In the genomic region with DNA sequence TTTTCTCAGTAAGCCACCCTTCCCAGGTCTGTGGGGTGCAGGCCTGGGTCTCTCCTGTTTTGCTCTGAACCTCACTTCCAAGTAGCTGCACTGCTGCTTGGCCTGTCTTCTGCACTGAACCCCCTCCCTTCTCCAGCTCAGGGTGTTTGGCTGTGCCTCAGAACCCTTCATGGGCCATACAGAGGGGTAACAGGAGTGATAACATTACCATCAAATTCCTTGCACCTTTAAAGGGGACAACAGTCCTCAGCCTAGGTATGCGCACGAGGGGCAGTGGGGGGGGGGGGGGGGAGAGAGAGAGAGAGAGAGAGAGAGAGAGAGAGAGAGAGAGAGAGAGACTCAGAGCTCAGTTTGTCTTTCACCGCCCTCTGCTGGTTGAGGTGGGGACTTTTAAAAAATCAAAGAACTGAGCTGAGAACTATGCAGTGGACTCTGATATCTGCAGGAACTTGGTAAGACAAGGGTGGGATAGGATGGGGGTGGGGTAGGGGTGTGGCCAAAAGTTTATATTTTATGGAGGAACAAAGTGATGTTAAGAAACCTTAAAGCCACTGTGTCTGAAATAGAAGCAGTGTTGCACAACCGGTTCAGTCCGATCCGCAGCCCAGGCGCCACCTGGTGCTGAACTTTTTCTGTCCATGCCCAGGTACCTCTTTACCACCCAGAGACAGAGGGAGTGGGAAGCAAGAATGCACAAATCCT, we compare ENCODE assay signal across 8 mouse cellular contexts.
DNase-seq lines count a peak whose midpoint lies in the region; ATAC-seq and TF ChIP-seq lines count a peak whose summit lies in the region.

No protein-coding gene starts in this region.

- H3K4me3 ChIP-seq in gastrocnemius, adult 2 months = no peak overlapping the region
- no peak overlapping the region for H3K4me3 ChIP-seq in heart, embryonic 16.5 days (ENCODE audit: low read length)

- H3K36me3 ChIP-seq in heart, embryonic 16.5 days (ENCODE audit: control insufficient read depth, insufficient read depth) = no peaks in the 10 kb centered on the region
- no peaks in the 10 kb centered on the region for H3K36me3 ChIP-seq in splenic B cell, adult 2 months (ENCODE audit: control insufficient read depth, insufficient read depth, low read length, poor library complexity, severe bottlenecking)

- peak; percentile 66 for TF ChIP-seq CTCF in gastrocnemius, adult 2 months (IDR thresholded peaks at IDR 0.05)

- H3K27ac ChIP-seq in gastrocnemius, adult 2 months = peak overlapping the region; percentile 75; the same call in 1 of the 2 replicates
- peak overlapping the region; percentile 72 for H3K27ac ChIP-seq in heart, embryonic 16.5 days (ENCODE audit: low read length)

- WGBS in heart, embryonic 16.5 days = 30% methylated on average over 7 of the region's 7 CpGs

- no peaks in the 10 kb centered on the region for H3K9me3 ChIP-seq in heart, embryonic 16.5 days (replicated peaks; ENCODE audit: control insufficient read depth, low read length)

- intact Hi-C loops in gastrocnemius, adult 2 months (cut with DNase I) = loop anchor here (1.0 kb wide), 1 partner anchor 127 kb away; no protein-coding TSS in a partner anchor

- H3K4me1 ChIP-seq in heart, embryonic 16.5 days (ENCODE audit: control insufficient read depth, insufficient read depth, low read length) = peaks cover 13% of the 10 kb centered on the region

- no peaks in the 10 kb centered on the region for H3K27me3 ChIP-seq in heart, embryonic 16.5 days (ENCODE audit: control insufficient read depth, insufficient read depth, low read length)
- no peaks in the 10 kb centered on the region; the same call in 1 of the 2 replicates for H3K27me3 ChIP-seq in splenic B cell, adult 2 months (ENCODE audit: control insufficient read depth, insufficient read depth, low read length, poor library complexity, severe bottlenecking)

- ATAC-seq in heart, embryonic 16.5 days (replicated peaks; ENCODE audit: extremely low read depth, insufficient read depth, low FRiP score) = peak; percentile 15; the same call in 1 of the 2 replicates
- ATAC-seq in megakaryocyte progenitor cell, adult 5-6 weeks (replicated peaks; ENCODE audit: poor library complexity) = peak; percentile 39

- peak overlapping the region; percentile 38 for H3K4me2 ChIP-seq in heart, embryonic 16.5 days (ENCODE audit: low read depth, low read length)

- H3K9ac ChIP-seq in heart, embryonic 16.5 days (ENCODE audit: low read length) = no peak overlapping the region

- DNase-seq in gastrocnemius, adult 2 months = peak; percentile 55
- no peak for DNase-seq in gastrocnemius, postnatal 25 days
- DNase-seq in Muller cell, postnatal 12 days (ENCODE audit: inconsistent ontology term) = peak; percentile 71
- peak; percentile 81 for DNase-seq in embryo, embryonic 10.5 days (ENCODE audit: low spot score)
- peak; percentile 40 for DNase-seq in layer of hippocampus, adult 9-11 months
- DNase-seq in splenic B cell, adult 2 months (ENCODE audit: low read depth, low spot score) = peak; percentile 44
